ENCODE assay signal across 8 mouse cellular contexts in the genomic region with DNA sequence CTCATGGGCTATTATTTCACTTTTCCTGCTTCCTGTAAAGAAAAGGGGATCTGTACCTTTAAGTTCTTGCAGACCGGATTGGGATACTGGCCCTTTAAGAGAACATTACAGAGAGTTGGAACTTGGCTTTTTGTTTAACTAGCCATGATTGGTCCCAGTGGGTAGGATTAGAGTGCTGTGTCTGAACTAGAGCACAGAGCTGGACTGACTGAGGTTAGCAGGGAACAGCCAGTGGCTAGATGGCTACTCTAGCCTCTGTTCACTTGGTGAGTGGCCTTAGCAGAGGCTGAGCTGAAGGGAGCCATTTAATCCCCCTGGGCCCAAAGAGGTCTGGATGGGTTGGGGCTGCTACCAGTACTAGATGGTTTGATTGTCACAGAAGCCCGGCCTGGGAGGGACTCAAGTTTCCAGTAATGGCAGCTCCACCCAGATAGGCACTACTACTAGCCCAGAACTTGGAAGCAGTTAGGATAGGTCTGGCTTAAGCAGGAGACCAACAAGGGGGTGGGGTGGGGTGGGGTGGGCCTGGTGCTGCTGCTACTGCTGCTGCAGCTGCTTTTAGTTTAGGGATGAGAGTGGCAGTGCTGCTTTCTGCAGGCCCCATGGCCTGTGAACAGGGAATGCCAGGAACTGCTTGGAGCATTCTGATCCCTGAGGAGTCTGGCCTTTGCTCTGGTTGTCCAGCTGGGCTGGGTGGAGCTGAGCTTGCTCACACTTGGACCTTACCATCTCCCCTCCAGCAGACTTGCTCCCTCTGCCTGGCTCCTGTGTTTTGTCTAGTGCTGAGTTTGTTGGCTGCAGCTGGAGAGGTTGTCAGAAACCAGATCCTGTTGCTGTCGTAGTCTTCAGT.
DNase-seq lines count a peak whose midpoint lies in the region; ATAC-seq and TF ChIP-seq lines count a peak whose summit lies in the region.

No protein-coding gene starts in this region.

- TF ChIP-seq POLR2A in embryonic fibroblast, embryonic 13.5 days (IDR thresholded peaks at IDR 0.05; ENCODE audit: low read depth, low read length), result peak; percentile 71; the same call in 1 of the 2 replicates

- peaks cover 31% of the 10 kb centered on the region for H3K4me1 ChIP-seq in embryonic fibroblast, embryonic 13.5 days (ENCODE audit: control insufficient read depth, insufficient read depth, low read length)
- peaks cover 93% of the 10 kb centered on the region for H3K4me1 ChIP-seq in heart, embryonic 15.5 days (replicated peaks)
- H3K4me1 ChIP-seq in midbrain, embryonic 11.5 days (ENCODE audit: control insufficient read depth, insufficient read depth, low read length), result peaks cover 42% of the 10 kb centered on the region

- peak; percentile 70 for DNase-seq in adrenal gland, postnatal 10 days
- no peak for DNase-seq in adrenal gland, postnatal 25 days
- peak; percentile 72 for DNase-seq in kidney, postnatal 14 days
- no peak for DNase-seq in midbrain, embryonic 11.5 days (ENCODE audit: low spot score, missing footprints)
- no peak for DNase-seq in cerebellum, postnatal 10 days
- no peak for DNase-seq in frontal cortex, postnatal 25 days (ENCODE audit: low spot score in 2 of 2)

- H3K4me2 ChIP-seq in heart, embryonic 15.5 days, result peak overlapping the region; percentile 44
- H3K4me2 ChIP-seq in midbrain, embryonic 11.5 days, result no peak overlapping the region

- no peaks in the 10 kb centered on the region for H3K27me3 ChIP-seq in heart, embryonic 15.5 days
- H3K27me3 ChIP-seq in midbrain, embryonic 11.5 days (ENCODE audit: control insufficient read depth, insufficient read depth, low read length), result no peaks in the 10 kb centered on the region

- H3K9ac ChIP-seq in heart, embryonic 15.5 days, result peak overlapping the region; percentile 32; the same call in 1 of the 2 replicates
- peak overlapping the region; percentile 36; the same call in 1 of the 2 replicates for H3K9ac ChIP-seq in midbrain, embryonic 11.5 days (ENCODE audit: low read length)

- no peak for TF ChIP-seq CTCF in embryonic fibroblast, embryonic 13.5 days (IDR thresholded peaks at IDR 0.05; ENCODE audit: borderline replicate concordance, insufficient read depth, low read length)

- no peaks in the 10 kb centered on the region for H3K9me3 ChIP-seq in heart, embryonic 15.5 days (replicated peaks)
- no peaks in the 10 kb centered on the region for H3K9me3 ChIP-seq in midbrain, embryonic 11.5 days (ENCODE audit: control insufficient read depth, low read length)

- peak overlapping the region; percentile 18 for H3K4me3 ChIP-seq in embryonic fibroblast, embryonic 13.5 days (ENCODE audit: insufficient read depth, low read length)
- H3K4me3 ChIP-seq in heart, embryonic 15.5 days, result peak overlapping the region; percentile 21
- H3K4me3 ChIP-seq in midbrain, embryonic 11.5 days (ENCODE audit: low read depth, low read length), result no peak overlapping the region

- H3K27ac ChIP-seq in embryonic fibroblast, embryonic 13.5 days (ENCODE audit: insufficient read depth, low read length), result peak overlapping the region; percentile 97
- H3K27ac ChIP-seq in heart, embryonic 15.5 days, result peak overlapping the region; percentile 81
- H3K27ac ChIP-seq in midbrain, embryonic 11.5 days (ENCODE audit: low read depth, low read length), result 0 out of 2 replicates have a peak overlapping the region, but pooled peaks have one; percentile 37

- WGBS in heart, embryonic 15.5 days, result 18% methylated on average over 3 of the region's 3 CpGs
- WGBS in midbrain, embryonic 11.5 days, result 44% methylated on average over 3 of the region's 3 CpGs

- H3K36me3 ChIP-seq in heart, embryonic 15.5 days, result no peaks in the 10 kb centered on the region
- H3K36me3 ChIP-seq in midbrain, embryonic 11.5 days (ENCODE audit: control insufficient read depth, insufficient read depth, low read length), result no peaks in the 10 kb centered on the region

- ATAC-seq in heart, embryonic 15.5 days (replicated peaks; ENCODE audit: insufficient number of reproducible peaks, insufficient read depth, low FRiP score, low read depth), result no peak
- ATAC-seq in midbrain, embryonic 11.5 days (ENCODE audit: low FRiP score), result peak; percentile 49; the same call in 1 of the 2 replicates

Comparison
In these comparisons a context has a peak if more than half of its experiments do, and no peak if none do; other contexts are left out.
1. DNase-seq: peak in adrenal gland, postnatal 10 days (single experiment) and kidney, postnatal 14 days (single experiment); none in adrenal gland, postnatal 25 days (single experiment), midbrain, embryonic 11.5 days (single experiment), cerebellum, postnatal 10 days (0 of 2) and frontal cortex, postnatal 25 days (0 of 2).
2. H3K27ac ChIP-seq: peak in every context shown above with its lines; median percentile 97 in embryonic fibroblast, embryonic 13.5 days; 81 in heart, embryonic 15.5 days; 37 in midbrain, embryonic 11.5 days.